Mouse (Mus musculus): ENCODE measurements around the gene Lats2. TPM values are rescaled to one million over a fixed set of nuclear protein-coding genes. Genes with fewer than 3 reads are reported as not detected.

Lats2 gene
- total RNA-seq, 2 experiments from 2014 or later, result 17.0 to 20.2 TPM

DNA sequence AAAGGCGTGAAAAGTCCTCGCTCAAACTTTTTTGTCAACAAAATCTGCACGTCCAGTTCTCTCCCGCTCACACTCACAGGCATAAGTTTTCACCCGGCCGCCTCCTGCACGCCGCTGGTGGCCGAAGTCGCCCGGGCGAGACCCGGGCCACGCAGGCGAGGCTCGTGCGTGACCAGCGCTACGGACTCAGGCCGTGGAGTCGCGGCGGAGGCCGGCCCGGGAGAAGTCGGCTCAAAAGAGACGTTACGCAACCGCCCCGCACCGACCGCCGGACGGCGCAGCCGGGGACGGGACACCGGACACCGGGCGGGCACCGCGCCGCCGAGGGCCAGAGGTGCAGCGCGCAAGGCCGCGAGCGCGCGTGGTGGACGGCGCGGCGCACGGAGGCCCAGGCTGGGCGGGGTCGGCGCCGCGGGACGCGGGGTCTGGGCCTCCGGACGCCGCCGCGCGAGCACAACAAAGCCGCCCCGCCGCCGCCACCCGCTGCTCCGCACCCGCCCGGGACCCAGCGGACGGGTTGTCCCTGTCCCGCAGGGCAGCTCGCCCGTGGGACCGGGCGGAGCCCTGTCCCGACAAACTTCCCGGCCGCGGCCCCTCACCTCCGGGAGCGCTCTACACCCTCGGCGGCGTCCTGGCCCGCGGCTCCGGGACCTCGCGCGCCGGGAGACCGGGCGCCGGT is 12.8 kb downstream of the Lats2 start:
- intact Hi-C loops (cut with DNase I), result loop anchor here (5.0 kb wide), 1 partner anchor 52 kb away; the partner anchor contains the start of gene Sap18
- DNase-seq (ENCODE audit: low spot score in 2 of 2), result peak; percentile 24 to 34

DNA sequence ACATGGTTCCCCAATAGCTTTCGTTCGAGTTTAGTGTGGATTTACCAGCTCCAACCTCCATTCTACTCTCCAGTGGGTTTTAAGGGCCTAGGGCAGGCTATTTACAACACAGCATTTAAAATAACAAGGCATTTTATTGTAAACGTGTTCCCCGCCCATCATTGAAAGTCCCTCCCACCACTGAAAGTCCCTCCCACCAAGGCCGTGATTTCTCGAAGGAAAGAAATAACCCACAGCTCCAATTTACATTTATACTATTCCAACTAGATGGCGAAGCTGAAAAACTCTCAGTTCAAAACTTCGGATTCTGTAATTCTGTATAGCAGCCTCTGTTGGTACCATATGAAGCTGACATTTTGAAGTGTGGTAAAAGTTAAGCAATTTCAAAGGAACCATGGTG is 13.6 kb downstream of the Lats2 start:
- intact Hi-C loops (cut with DNase I), result loop anchor here (5.0 kb wide), 1 partner anchor 37 kb away; no protein-coding TSS in a partner anchor
- DNase-seq (ENCODE audit: low spot score in 2 of 2), result no peak

DNA sequence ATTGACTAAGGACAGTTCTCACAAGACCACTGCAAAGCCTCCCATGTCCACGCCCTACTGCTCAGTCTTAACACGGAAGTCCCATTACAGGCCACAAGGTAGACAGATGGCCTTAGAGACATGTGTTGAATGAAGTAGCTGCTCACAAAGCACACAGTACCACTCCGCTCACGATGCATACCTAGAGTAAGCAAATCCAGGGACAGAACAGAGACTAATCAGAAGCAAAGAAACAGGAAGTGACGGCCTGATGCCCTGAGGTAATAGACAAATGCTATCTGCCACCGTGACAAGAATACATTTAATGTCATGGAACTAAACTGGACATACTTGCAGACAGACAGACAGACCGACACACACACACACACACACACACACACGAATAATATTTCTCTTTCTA is 17.5 kb downstream of the Lats2 start:
- intact Hi-C loops (cut with DNase I), result loop anchor here (5.0 kb wide), 1 partner anchor 33 kb away; no protein-coding TSS in a partner anchor
- no peak for DNase-seq (ENCODE audit: low spot score in 2 of 2)

DNA sequence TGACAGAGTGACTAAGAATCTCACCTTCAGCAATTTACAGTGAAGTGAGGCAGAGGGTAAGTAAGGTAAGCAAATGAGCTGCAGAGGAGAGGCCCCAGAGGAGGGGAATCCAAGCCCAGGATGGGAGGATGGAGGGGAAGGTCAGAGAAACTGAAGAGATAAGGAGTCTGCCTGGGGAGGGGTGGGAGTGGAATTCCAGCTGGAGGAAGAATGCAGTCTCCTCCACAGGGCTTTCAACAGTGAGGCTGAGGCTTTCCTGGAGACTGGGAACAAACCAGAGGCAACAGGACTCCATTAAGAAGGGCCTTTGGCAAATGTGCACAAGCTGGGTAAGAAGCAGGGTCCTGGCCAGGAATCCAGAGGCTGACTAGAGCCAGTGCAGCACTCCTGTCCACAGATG is 21.1 kb downstream of the Lats2 start:
- no peak for DNase-seq (ENCODE audit: low spot score in 2 of 2)
- intact Hi-C loops (cut with DNase I), result no loop called here

DNA sequence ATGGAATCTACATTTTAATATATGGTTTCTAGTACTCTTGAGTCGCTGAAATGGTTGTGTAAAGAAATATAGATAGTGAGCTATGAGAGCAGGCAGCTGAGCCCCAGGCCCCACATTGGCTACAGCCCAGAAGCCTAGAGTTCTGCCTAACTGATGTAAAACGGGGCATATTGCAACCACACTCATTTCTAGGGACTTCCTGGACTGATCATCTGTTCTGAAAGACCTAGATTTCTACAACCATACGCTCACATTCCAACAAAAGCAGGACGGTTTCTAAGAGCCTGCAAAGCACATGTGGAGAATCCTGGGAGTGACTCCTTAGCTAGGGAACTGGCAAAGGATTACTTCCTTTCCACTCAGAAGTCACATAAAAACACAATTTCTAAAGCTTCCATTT is 22.0 kb downstream of the Lats2 start:
- no peak for DNase-seq (ENCODE audit: low spot score in 2 of 2)
- intact Hi-C loops (cut with DNase I), result no loop called here

DNA sequence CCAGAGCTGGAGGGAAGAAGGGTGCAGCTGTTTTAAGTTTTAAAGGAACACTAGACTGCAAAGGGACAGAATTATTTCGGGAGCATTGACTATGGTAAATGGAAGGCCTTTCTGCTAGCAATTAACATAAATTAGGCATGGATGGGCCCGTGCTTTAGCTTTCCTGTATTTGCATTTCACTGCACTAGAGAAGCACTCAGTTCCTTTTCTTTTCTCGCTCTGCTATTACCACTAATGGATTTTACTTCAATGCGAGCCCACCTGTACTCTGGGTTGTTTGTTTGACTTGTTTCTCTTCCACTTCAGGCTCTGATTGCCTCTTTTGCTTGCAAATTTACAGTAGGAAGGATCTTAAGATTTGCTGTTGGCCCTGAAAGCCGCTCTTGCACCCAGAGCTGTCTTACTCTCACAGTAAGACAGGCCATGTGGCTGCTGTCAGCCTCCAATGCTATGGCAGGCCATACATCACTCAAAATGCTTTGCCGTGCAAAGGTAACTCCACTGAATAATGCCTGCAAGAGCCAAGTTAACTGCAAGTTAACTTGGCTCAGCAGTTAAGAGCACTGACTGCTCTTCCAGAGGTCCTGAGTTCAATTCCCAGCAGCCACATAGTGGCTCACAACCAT is 25.4 kb downstream of the Lats2 start:
- intact Hi-C loops (cut with DNase I), result no loop called here
- no peak for DNase-seq (ENCODE audit: low spot score in 2 of 2)

DNA sequence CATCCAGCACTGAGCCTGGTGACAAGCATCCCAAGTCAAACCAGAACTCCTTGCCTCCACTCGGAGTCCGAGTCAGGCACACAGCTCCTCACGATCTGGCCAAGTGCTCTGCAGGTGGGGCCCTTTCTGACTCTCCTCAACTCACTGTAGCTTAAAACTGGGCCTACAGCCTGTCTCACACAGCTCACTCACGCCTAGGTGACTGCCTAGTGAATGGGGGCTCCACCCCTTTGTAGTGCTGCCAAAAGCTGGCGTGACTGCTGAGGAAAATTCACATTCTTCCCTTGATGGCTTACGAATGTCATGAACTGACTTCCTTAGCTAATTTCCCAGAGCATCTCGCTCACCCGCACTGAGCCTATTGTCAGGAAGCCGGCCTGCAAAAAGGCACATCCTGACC is 27.7 kb downstream of the Lats2 start:
- intact Hi-C loops (cut with DNase I), result no loop called here
- DNase-seq (ENCODE audit: low spot score in 2 of 2), result no peak

DNA sequence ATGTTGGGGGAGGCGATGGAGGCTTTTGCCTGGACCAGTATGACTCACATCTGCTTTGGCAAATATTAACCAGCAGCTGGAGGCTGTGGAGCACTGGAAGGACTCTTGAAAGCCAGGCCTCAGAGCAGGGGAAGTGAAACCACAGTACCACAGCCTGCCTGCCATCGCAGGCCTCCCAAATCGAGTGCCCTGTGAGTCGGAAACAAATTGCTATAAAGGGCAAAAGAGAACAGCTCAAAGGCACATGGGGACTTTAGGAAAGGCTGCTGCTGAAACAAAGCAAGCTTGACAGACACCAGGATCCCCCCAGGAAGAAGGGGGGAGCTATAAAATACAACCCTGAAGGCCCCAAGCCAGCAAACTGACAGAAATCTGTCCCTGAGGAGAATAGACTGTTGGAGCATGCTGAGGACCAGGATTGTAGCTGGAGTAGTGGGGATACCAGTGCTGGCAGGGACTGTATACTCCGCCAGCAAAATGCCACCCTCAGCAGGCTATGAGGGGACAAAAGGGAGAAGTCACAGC is 28.2 kb downstream of the Lats2 start:
- DNase-seq (ENCODE audit: low spot score in 2 of 2), result no peak

DNA sequence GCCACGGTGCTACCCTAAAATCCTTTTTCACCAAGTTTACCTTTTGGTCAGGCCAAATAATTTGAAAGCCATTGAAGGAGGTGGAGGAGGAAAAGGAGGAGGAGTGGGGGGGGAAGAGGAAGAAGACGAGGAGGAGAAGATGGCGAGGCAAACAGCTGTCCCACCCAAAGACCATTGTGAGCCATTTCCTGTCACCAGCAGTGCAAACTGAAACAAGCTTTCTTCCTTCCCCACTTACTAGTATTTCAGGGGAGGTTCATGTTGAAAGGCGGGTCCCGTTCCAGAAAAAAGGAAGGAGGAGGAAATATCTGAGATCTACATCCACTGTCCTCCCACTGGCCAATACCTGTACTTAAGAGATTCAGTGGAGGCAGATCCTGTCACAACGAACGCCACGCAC is 28.8 kb downstream of the Lats2 start:
- DNase-seq (ENCODE audit: low spot score in 2 of 2), result no peak
- intact Hi-C loops (cut with DNase I), result loop anchor here (5.0 kb wide), 1 partner anchor 47 kb away; no protein-coding TSS in a partner anchor

More for the DNA sequence above, 28.2 kb downstream of the Lats2 start:
- intact Hi-C loops (cut with DNase I), result loop anchor here (5.0 kb wide), 1 partner anchor 48 kb away; no protein-coding TSS in a partner anchor

DNA sequence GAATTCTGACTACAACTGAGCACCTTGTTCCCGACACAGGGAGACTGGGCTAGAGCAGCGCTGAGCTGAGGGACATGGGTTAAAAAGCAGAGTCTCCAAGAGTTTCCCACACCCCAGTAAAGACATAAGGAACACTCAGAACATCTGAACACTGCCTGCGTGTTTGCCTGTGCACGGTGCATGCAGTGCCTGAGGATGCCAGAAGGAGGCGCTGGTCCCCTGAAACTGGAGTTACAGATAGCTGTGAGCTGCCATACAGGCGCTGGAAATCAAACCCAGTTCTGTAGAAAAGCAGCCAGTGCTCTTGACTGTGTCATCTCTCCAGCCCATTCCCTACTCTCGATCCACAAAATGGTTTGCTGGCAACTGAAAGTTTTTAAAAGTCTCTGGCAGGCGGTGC is 32.0 kb downstream of the Lats2 start:
- no peak for DNase-seq (ENCODE audit: low spot score in 2 of 2)
- intact Hi-C loops (cut with DNase I), result loop anchor here (5.0 kb wide), 1 partner anchor 44 kb away; no protein-coding TSS in a partner anchor

DNA sequence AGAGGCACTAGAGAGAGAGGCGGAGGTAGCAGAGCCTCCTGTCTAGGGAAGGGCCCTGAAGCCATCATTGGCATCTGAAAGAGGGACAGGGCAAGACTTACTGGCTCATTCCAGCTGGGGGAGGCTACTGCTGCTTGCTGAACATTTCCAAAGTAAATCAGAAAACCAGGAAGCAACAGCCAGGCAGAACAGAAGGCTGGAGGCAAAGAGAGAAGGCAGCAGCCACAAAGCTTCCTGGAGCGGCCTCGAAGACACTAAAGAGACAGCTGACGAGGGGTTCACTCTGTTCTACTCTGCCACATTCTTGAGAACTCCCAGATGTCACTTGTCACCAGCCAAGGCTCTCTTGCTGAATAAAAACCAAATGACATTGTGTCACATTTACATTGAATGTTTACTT is 33.7 kb downstream of the Lats2 start:
- intact Hi-C loops (cut with DNase I), result no loop called here

DNA sequence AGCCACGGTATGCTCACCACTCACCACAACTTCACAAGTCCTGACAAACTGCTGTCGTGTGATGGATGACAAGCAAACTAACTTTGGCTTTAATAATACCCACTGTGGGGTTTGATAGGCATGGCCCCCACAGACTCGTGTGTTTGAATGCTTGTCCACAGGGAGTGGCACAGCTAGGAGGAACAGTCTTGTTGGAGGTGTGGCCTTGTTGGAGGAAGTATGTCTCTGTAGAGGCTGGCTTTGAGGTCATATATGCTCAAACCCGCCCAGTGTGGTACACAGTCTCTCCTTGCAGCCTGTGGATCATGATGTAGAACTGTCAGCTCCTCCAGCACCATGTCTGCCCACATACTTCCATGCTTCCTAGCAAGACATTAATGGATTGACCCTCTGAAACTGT is 39.9 kb downstream of the Lats2 start:
- intact Hi-C loops (cut with DNase I), result no loop called here

More for the DNA sequence above, 33.7 kb downstream of the Lats2 start:
- DNase-seq (ENCODE audit: low spot score in 2 of 2), result no peak

DNA sequence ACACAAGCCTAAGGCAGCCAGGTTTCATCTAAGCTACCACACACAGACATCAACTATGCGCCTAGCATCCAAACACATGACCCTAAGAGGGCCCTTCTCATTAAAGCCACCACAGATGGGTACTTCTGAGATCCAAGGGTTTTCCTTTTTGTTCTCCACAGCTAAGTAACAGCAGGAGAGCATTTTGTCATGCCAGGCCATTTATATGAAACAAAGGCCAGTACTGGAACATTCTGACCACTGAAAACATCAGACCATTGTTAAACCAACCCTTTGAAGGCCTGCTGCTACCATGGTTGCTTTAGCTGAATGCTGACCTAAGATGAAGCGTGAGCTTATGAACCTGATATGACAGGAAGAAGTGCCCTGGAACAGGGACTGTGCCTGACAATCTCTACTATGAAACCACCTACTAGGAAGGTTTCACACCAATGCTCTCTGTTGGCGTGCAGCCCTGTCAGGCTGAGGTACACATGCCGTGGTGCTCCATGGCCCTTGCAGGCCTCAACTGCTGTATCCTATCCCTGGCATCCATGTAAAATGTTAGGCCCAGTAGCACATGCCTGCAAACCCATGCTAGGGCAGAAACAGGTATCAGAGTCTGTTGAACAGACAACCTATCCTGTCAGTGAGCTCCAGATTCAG is 41.5 kb downstream of the Lats2 start:
- intact Hi-C loops (cut with DNase I), result no loop called here
- DNase-seq (ENCODE audit: low spot score in 2 of 2), result no peak

More for the DNA sequence above, 39.9 kb downstream of the Lats2 start:
- no peak for DNase-seq (ENCODE audit: low spot score in 2 of 2)

DNA sequence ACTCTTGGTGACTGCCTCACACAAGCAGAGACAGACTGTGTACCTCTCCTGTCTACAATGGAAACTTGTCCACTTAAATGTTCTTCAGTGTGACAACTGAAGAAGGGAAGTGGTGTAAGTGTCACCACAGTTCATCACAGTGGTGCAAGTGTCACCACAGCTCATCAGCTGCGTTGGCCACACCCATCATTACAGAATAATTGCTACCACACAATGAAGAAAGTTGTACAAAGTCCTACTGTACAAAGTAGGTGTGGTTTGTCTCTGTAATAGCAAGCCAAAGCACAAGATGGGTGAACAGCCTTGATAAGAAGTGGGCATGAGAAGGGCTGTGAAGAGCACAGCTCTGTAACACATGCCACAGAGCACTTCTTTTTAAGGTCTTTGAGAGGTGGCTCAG is 45.3 kb downstream of the Lats2 start:
- no peak for DNase-seq (ENCODE audit: low spot score in 2 of 2)
- intact Hi-C loops (cut with DNase I), result no loop called here

DNA sequence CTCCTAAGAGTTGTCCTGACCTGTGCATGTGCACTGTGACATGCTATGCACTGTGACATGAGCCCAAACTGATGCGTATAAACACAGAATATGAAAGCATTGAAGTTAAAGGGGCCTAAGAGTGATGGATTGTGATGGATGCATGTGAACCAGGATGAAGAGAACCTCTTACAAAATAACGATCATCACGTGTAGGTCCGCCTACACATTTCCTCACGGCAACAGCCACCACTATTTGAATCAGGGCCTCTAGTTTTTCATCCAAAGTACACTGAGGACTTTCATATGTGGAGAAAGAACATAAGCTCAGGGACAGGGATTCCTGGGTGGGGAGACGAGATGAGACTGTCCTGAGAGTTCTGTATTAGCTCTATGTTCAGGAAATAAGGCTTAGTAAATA is 47.1 kb downstream of the Lats2 start:
- intact Hi-C loops (cut with DNase I), result no loop called here

DNA sequence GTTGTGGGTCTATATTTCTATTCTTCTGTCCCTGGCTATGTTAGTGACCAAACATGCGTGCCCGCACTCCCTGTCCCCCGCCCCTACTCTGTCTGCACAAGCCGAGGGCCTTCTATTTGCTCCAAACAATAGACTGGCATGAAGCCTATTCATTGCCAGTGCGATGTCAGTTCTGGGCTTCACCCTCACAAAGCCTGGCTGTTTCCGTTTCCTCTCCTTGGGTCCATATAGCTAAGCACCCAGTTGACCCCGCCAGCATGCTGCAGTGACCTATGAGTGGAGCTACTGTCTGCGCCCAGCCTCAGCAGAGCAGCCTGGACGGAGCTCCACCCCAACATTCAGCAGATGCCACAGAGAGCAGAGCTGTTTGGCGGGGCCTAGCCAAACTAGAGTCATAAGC is 49.0 kb downstream of the Lats2 start:
- no peak for DNase-seq (ENCODE audit: low spot score in 2 of 2)
- intact Hi-C loops (cut with DNase I), result loop anchor here (5.0 kb wide), 1 partner anchor 33 kb away; no protein-coding TSS in a partner anchor

More for the DNA sequence above, 47.1 kb downstream of the Lats2 start:
- DNase-seq (ENCODE audit: low spot score in 2 of 2), result no peak

DNA sequence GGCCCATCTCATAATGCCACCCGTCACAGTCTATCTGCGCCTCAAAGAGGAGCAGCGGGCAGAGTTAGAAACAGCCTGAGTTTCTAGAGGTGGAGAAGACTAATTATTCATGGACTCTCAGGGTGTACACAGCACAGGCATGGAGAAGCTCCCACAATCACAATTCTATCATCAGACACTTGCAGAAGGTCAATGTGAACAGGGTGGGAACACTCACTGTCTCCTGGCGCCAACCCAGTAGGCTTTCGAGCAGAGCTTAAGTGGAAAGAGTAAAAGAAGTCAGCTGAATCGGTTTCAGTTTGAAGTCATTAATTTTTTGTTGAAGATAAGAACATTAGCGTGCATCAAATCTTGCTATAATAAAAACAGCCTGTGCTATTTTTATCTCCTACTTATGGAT is 49.6 kb downstream of the Lats2 start:
- intact Hi-C loops (cut with DNase I), result loop anchor here (5.0 kb wide), 1 partner anchor 34 kb away; no protein-coding TSS in a partner anchor
- DNase-seq (ENCODE audit: low spot score in 2 of 2), result no peak

DNA sequence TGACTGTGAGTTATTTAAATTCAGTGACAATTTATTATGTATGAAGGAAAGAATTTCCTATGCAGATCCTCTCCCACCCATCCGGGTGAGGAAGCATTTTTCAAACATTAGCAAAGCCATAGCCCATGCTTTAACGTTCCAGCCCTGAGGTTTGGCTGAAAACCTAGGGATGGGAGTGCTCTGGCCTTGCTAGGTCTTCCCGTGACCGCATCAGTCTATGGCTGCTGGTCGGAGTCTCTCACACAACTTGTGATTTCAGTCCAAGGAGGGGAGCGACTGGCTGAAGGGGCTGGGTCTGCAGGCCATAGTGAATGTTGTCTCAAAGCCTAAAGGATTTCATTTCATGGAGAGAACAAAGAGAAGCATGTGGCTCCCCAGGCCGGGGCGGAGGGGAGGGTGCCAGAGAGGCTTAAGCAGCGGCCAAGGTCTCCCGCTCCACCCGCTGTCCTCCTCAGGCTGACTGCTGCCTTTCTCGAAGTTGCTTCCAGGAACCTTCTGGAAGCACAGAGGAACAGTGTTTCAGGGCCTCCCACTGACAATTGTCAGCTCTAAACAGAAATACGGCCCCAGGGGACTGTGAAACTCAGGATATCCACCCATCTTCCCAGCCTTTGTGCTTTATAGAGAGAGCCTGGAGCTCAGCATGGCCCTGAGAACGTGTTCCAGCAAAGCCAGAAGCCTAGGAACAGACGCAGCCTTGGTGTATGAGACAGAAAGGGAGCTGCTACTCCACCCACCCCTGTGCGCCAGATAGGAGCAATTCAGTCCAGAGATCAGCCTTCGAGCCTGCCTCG is 50.9 kb downstream of the Lats2 start:
- intact Hi-C loops (cut with DNase I), result loop anchor here (5.0 kb wide), 1 partner anchor 35 kb away; no protein-coding TSS in a partner anchor
- DNase-seq (ENCODE audit: low spot score in 2 of 2), result no peak

DNA sequence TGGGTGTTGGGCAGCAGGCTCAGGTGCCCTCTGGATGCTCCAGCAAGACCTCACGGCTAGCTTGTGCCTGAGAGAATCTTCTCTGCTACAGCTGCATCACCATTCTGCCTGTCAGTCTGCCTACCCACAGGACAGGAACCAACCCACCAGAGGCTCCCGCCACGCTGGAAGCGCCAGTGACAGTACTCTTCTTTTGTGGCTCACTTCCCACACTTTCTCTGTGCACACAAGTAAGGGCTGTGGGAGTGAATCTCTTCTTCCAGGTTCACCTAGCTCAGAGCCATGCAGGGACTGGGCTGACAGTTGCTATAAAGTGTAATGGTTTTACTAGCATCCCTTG is 51.5 kb downstream of the Lats2 start:
- peak; percentile 47 to 48 for DNase-seq (ENCODE audit: low spot score in 2 of 2)
- intact Hi-C loops (cut with DNase I), result loop anchor here (5.0 kb wide), 1 partner anchor 36 kb away; no protein-coding TSS in a partner anchor
